Mouse (Mus musculus): ENCODE results near the gene Foxi1. TPM values are rescaled to one million over a fixed set of nuclear protein-coding genes. Genes with fewer than 3 reads are reported as not detected.

The Foxi1 gene
- total RNA-seq, 2 experiments from 2014 or later: not detected

DNA sequence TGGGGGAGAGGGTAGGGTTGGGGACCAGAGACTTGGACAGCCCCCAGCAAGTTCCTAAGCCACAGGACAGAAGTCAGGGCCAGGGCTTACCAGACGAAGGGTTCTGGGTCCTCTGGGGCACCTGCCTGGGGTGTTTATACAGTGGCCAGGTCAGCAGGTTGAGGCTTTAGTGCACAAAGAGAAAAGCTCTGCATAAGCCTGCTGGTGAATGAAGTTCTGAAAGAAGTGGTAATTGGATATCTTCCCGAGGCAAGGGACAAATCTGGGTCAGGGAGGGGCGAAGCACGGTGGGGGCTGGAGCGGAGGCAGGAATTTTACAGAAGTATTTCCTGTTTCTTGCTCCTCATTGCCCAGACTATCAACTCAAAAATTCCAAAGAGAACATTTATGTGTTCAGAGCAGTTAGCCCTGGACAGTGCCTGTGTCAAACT is 38.4 kb downstream of the Foxi1 start:
- intact Hi-C loops (cut with DNase I): no loop called here
- peak in 1 of 2 experiments; percentile 59 for DNase-seq (ENCODE audit: extremely low spot score in 1 of 2, low spot score in 2 of 2)

DNA sequence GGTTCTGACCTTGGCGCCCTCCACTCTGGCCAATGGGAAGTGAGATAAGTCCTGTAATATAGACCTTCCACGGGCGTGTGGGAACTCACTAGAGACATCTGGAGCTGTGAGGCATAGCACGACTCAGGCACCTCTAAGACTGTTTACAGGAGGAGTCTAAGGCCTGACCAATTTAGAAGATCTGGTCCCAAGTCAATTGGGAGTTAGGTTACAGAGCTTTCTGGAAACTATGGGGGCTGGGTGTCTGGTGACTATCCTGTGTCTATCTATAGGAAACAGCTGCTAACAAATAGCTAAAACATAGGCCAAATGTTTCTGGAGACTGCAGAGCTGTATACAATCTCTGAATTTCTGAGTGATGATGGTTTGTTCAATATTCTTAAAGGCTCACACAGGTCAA is 41.5 kb downstream of the Foxi1 start:
- intact Hi-C loops (cut with DNase I): no loop called here
- DNase-seq (ENCODE audit: extremely low spot score in 1 of 2, low spot score in 2 of 2): no peak

DNA sequence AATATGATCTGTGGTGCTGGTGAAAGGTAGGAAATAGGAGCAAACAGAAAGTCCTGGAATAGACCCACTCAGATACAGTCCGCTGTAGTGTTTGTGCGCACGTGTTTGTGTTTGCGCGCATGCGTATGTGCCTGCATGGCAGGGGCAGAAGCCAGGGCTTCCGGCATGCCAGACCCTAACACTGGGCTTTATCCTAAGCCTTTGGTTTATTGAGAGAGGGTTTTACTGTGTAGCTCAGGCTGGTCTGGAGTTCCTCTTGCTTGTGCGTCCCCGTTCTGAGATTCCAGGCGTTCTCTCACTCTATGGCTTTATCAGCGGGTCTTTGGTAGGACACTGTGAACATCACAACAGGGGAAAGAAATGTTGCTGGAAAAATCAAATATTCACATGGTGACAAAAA is 42.6 kb downstream of the Foxi1 start:
- intact Hi-C loops (cut with DNase I): no loop called here
- DNase-seq (ENCODE audit: extremely low spot score in 1 of 2, low spot score in 2 of 2): no peak

DNA sequence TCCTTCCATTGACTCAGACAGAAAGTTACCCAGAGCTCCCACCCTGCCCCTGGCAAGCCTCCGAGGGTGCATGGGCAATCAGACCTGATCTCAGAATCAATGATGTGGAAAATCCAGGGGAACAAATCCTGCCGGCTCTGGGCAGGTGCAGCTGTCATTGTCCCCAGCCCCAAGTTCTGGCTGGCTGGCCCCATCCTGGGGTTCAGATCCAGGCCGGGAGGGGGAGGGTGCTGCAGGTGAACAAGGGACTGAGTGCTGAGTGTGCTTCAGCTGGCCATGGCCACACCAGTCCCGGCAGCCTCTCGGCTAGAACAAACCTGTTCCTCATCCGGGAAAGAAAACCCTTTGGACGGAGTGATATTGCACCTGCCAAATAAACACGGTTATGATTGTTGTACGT is 49.0 kb downstream of the Foxi1 start:
- intact Hi-C loops (cut with DNase I): loop anchor here (10.0 kb wide), 1 partner anchor 656 kb away; no protein-coding TSS in a partner anchor
- no peak for DNase-seq (ENCODE audit: extremely low spot score in 1 of 2, low spot score in 2 of 2)

DNA sequence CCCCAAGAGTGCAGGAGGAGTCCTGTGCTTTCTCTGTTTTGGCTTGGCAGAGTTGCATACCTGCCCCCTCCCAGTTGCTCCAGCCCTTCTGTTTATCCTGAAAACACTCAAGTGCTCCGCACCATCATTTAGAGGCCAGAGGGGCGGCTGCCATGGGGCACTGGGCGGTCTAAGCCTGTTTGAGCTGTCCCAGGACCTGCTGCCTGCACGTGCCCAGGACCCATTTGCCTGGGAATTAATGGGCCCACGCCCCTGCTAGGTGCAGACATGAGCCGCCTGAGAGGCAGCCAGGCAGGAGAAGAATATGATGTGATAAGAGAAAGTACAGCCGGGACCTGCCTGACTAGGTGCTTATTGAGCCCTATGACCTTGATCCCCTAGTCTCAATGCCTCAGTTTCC is 52.7 kb downstream of the Foxi1 start:
- intact Hi-C loops (cut with DNase I): loop anchor here (10.0 kb wide), 1 partner anchor 660 kb away; no protein-coding TSS in a partner anchor

More for the DNA sequence above, 52.7 kb downstream of the Foxi1 start:
- DNase-seq (ENCODE audit: extremely low spot score in 1 of 2, low spot score in 2 of 2): no peak

Other genes starting within 250 kb of the Foxi1 start
- under 1 TPM; 0.28 to 0.32 TPM for gene Kcnmb1, start 245.1 kb downstream of the Foxi1 start, total RNA-seq (2021)
- gene Kcnip1, start 214.9 kb downstream of the Foxi1 start, total RNA-seq (2021): 10 to 100 TPM; 43.7 to 45.5 TPM
- gene Lcp2, start 161.2 kb downstream of the Foxi1 start, total RNA-seq (2021): 1 to 10 TPM; 5.2 to 7.2 TPM
- not detected for gene 4930469K13Rik, start 109.5 kb downstream of the Foxi1 start, total RNA-seq (2021)
- 1 to 10 TPM; 1.9 TPM for gene Fam196b, start 106.7 kb upstream of the Foxi1 start, total RNA-seq (2021)